Mouse (Mus musculus) intestine, embryonic 14.5 days (tissue): ENCODE data around the gene Ino80b. TPM values are rescaled to one million over a fixed set of nuclear protein-coding genes. Genes with fewer than 3 reads are reported as not detected.

Experiments used
- ATAC-seq: fragments of 200-750 bp; cut with Nextera tagmentation; replicated peaks from 2 replicates; pipeline ENCODE4 v1.8.0; 2017; ENCODE audit warnings: low read depth, moderate number of reproducible peaks, moderate TSS enrichment, moderate library complexity; ENCODE audit not compliant: low FRiP score, low TSS enrichment
- DNase-seq: peaks from one replicate; pipeline ENCODE4 v3.0.0-alpha.2; 2018; ENCODE audit warnings: low spot score
- H3K27ac ChIP-seq: fragments of 300-500 bp; sonication (generic); 2 replicates; pipeline ENCODE4 v1.5.1; 2014; ENCODE audit warnings: low read depth, mild to moderate bottlenecking, control low read depth
- H3K27me3 ChIP-seq: fragments of 300-500 bp; sonication (generic); replicated peaks from 2 replicates; pipeline ENCODE4 v1.6.1; 2014; ENCODE audit warnings: low read length, control low read depth; ENCODE audit not compliant: control insufficient read depth, insufficient read depth
- H3K36me3 ChIP-seq: fragments of 300-500 bp; sonication (generic); 2 replicates; pipeline ENCODE4 v1.6.1; 2014; ENCODE audit warnings: low read length, control low read depth; ENCODE audit not compliant: control insufficient read depth, insufficient read depth
- H3K4me1 ChIP-seq: fragments of 300-500 bp; sonication (generic); replicated peaks from 2 replicates; pipeline ENCODE4 v1.6.1; 2014; ENCODE audit warnings: low read length, control low read depth, mixed read lengths; ENCODE audit not compliant: control insufficient read depth, insufficient read depth
- H3K4me2 ChIP-seq: fragments of 300-500 bp; sonication (generic); 2 replicates; pipeline ENCODE4 v1.6.1; 2014; ENCODE audit warnings: low read length
- H3K4me3 ChIP-seq: fragments of 300-500 bp; sonication (generic); 2 replicates; pipeline ENCODE4 v1.5.1; 2014; ENCODE audit warnings: low read depth, low read length, control low read depth, mixed read lengths
- H3K9ac ChIP-seq: fragments of 300-500 bp; sonication (generic); 2 replicates; pipeline ENCODE4 v1.6.1; 2014; ENCODE audit warnings: mild to moderate bottlenecking, low read length
- H3K9me3 ChIP-seq: fragments of 300-500 bp; sonication (generic); 2 replicates; pipeline ENCODE4 v1.6.1; 2016; ENCODE audit warnings: low read length, control low read depth; ENCODE audit not compliant: control insufficient read depth
- WGBS: fragments of 180-500 bp; shearing (Covaris S2); extraction: QIAGEN DNeasy Blood & Tissue Kit; methylation state at CpG from one replicate; pipeline ENCODE4 v1.1.7; 2014; 5-methylcytosine and 5-hydroxymethylcytosine counted together
- polyA plus RNA-seq: library from polyadenylated mRNA; unstranded; fragments of >200 nt; fragmentation: Nextera tagmentation; extraction: Ambion mirVana; gene quantifications from 2 replicates; pipeline ENCODE4 v1.2.1, GENCODE M21; 2014

Ino80b gene
- polyA plus RNA-seq, 1 experiment from 2014 or later: 13.4 TPM

- Histone ChIP-seq H3K27ac (no peak overlapping the region), H3K4me2 (no peak overlapping the region), H3K9me3 (no peaks in the 10 kb centered on the region), H3K36me3 (peaks cover 31% of the 10 kb centered on the region), H3K9ac (no peak overlapping the region), H3K4me3 (no peak overlapping the region), H3K4me1 (peaks cover 30% of the 10 kb centered on the region), H3K27me3 (no peaks in the 10 kb centered on the region)
- 89% methylated on average over 13 of the region's 13 CpGs for WGBS
- DNase-seq (no peak), ATAC-seq (no peak)
Observed at GRCm38 (mm10) chr6:83117616-83118015, 7.6 kb downstream of the Ino80b start.

- no peak overlapping the region for H3K4me2 ChIP-seq
- 87% methylated on average over 4 of the region's 4 CpGs for WGBS
- no peak for DNase-seq
- no peaks in the 10 kb centered on the region for H3K9me3 ChIP-seq
- no peak for ATAC-seq
- no peak overlapping the region for H3K27ac ChIP-seq
- peaks cover 25% of the 10 kb centered on the region for H3K4me1 ChIP-seq
- no peak overlapping the region for H3K9ac ChIP-seq
- H3K4me3 ChIP-seq: no peak overlapping the region
- H3K36me3 ChIP-seq: peaks cover 31% of the 10 kb centered on the region
- H3K27me3 ChIP-seq: no peaks in the 10 kb centered on the region
Observed at GRCm38 (mm10) chr6:83117165-83117438, 8.1 kb downstream of the Ino80b start.

GRCm38 (mm10) chr6:83116373-83117164 lies 8.7 kb downstream of the Ino80b start:
- Histone ChIP-seq H3K4me3 (peak overlapping the region; percentile 79), H3K9ac (peak overlapping the region; percentile 80), H3K36me3 (peaks cover 32% of the 10 kb centered on the region), H3K4me1 (peaks cover 25% of the 10 kb centered on the region), H3K4me2 (peak overlapping the region; percentile 95), H3K27me3 (no peaks in the 10 kb centered on the region), H3K9me3 (no peaks in the 10 kb centered on the region), H3K27ac (no peak overlapping the region)
- DNase-seq: no peak
- WGBS: 76% methylated on average over 11 of the region's 11 CpGs
- no peak for ATAC-seq

GRCm38 (mm10) chr6:83115682-83116372 lies 9.4 kb downstream of the Ino80b start:
- ATAC-seq: no peak; the same call in 1 of the 2 replicates
- H3K9me3 ChIP-seq: no peaks in the 10 kb centered on the region
- H3K27me3 ChIP-seq: no peaks in the 10 kb centered on the region
- peak overlapping the region; percentile 95 for H3K4me2 ChIP-seq
- WGBS: 2% methylated on average over 45 of the region's 48 CpGs
- H3K9ac ChIP-seq: peak overlapping the region; percentile 80
- H3K36me3 ChIP-seq: peaks cover 39% of the 10 kb centered on the region
- peak overlapping the region; percentile 79 for H3K4me3 ChIP-seq
- peaks cover 25% of the 10 kb centered on the region for H3K4me1 ChIP-seq
- DNase-seq: peak; percentile 70
- H3K27ac ChIP-seq: peak overlapping the region; percentile 76

GRCm38 (mm10) chr6:83115011-83115671 lies 10.1 kb downstream of the Ino80b start, which contains the start of gene Mogs:
TSS of gene Mogs (plus strand) at chr6:83115496.
- Histone ChIP-seq H3K27me3 (no peaks in the 10 kb centered on the region), H3K4me1 (peaks cover 21% of the 10 kb centered on the region), H3K27ac (peak within 1 kb of the TSS; percentile 76), H3K9me3 (no peaks in the 10 kb centered on the region), H3K36me3 (peaks cover 46% of the 10 kb centered on the region), H3K4me3 (peak within 1 kb of the TSS; percentile 79), H3K9ac (peak within 1 kb of the TSS; percentile 80), H3K4me2 (peak within 1 kb of the TSS; percentile 95)
- under 1% methylated on average over 55 of the region's 58 CpGs for WGBS
- ATAC-seq: peak; percentile 88
- DNase-seq: peak; percentile 92

- WGBS: 87% methylated on average over 4 of the region's 4 CpGs
Observed at GRCm38 (mm10) chr6:83111510-83112136, 13.6 kb downstream of the Ino80b start.

GRCm38 (mm10) chr6:83108762-83109668 lies 16.2 kb downstream of the Ino80b start, which contains the start of gene Mrpl53:
TSS of gene Mrpl53 (plus strand) at chr6:83109040.
- Histone ChIP-seq H3K9ac (peak within 1 kb of the TSS; percentile 84), H3K4me1 (peaks cover 6% of the 10 kb centered on the region), H3K27me3 (no peaks in the 10 kb centered on the region), H3K4me3 (peak within 1 kb of the TSS; percentile 99), H3K27ac (peak within 1 kb of the TSS; percentile 77), H3K36me3 (peaks cover 15% of the 10 kb centered on the region), H3K4me2 (peak within 1 kb of the TSS; percentile 85), H3K9me3 (no peaks in the 10 kb centered on the region)
- under 1% methylated on average over 75 of the region's 76 CpGs for WGBS
- DNase-seq: peak; percentile 90
- ATAC-seq: peak; percentile 88

More at GRCm38 (mm10) chr6:83111510-83112136, 13.6 kb downstream of the Ino80b start:
- Histone ChIP-seq H3K27me3 (no peaks in the 10 kb centered on the region), H3K4me3 (no peak overlapping the region), H3K27ac (no peak overlapping the region), H3K4me2 (no peak overlapping the region), H3K36me3 (peaks cover 16% of the 10 kb centered on the region), H3K9ac (no peak overlapping the region), H3K9me3 (no peaks in the 10 kb centered on the region), H3K4me1 (peaks cover 19% of the 10 kb centered on the region)
- DNase-seq: no peak
- no peak for ATAC-seq
